Mouse (Mus musculus): Measurements from ENCODE around the gene Nudcd2.

- TF ChIP-seq POLR2A (IDR thresholded peaks at IDR 0.05; ENCODE audit: insufficient read length, low read depth): no peak
- TF ChIP-seq E2F4 (IDR thresholded peaks at IDR 0.05; ENCODE audit: insufficient read depth): no peak
- no peak for TF ChIP-seq MYOD1 (IDR thresholded peaks at IDR 0.05; ENCODE audit: control insufficient read depth in 1 of 3, insufficient read length in 2 of 3, low read depth in 2 of 3)
- TF ChIP-seq POLR2AphosphoS2 (IDR thresholded peaks at IDR 0.05; ENCODE audit: insufficient read length, low read depth): no peak
- no peak for TF ChIP-seq USF1 (IDR thresholded peaks at IDR 0.05; ENCODE audit: low read depth)
- no peak for TF ChIP-seq TCF3 (IDR thresholded peaks at IDR 0.05; ENCODE audit: insufficient read length, low read depth)
- TF ChIP-seq MAX (IDR thresholded peaks at IDR 0.05; ENCODE audit: low read depth): no peak
Measured at GRCm38 (mm10) chr11:40754664-40755107, 21.2 kb downstream of the Nudcd2 start.

Data from myocyte (in vitro differentiated cells).